Mouse (Mus musculus): Measurements from ENCODE around the gene Apba2. TPM values are rescaled to one million over a fixed set of nuclear protein-coding genes. Genes with fewer than 3 reads are reported as not detected.

Gene Apba2
- polyA plus RNA-seq, 1 experiment from 2014 or later, result 1.1 TPM

GRCm38 (mm10) chr7:64566371-64567243 is 65.1 kb downstream of the Apba2 start:
- Histone ChIP-seq H3K4me2 (replicated peaks; ENCODE audit: low read depth, low read length) (no peak overlapping the region), H3K9ac (replicated peaks; ENCODE audit: low read depth) (no peak overlapping the region), H3K27ac (ENCODE audit: low read length) (no peak overlapping the region), H3K36me3 (ENCODE audit: insufficient read depth, low read length) (no peaks in the 10 kb centered on the region), H3K4me3 (ENCODE audit: low read depth, low read length) (no peak overlapping the region), H3K4me1 (ENCODE audit: insufficient read depth, low read depth, low read length) (no peaks in the 10 kb centered on the region), H3K9me3 (ENCODE audit: low read length) (no peaks in the 10 kb centered on the region), H3K27me3 (replicated peaks; ENCODE audit: insufficient read depth, low read length) (no peaks in the 10 kb centered on the region)
- no peak for DNase-seq (ENCODE audit: low spot score)
- no peak for ATAC-seq
- no peak for TF ChIP-seq EP300 (IDR thresholded peaks at IDR 0.05)
- no peak for TF ChIP-seq CTCF (IDR thresholded peaks at IDR 0.05)
- WGBS, result 78% methylated on average over 10 of the region's 10 CpGs

- Histone ChIP-seq H3K36me3 (ENCODE audit: insufficient read depth, low read length) (no peaks in the 10 kb centered on the region), H3K4me1 (ENCODE audit: insufficient read depth, low read depth, low read length) (no peaks in the 10 kb centered on the region), H3K9me3 (ENCODE audit: low read length) (no peaks in the 10 kb centered on the region), H3K4me2 (replicated peaks; ENCODE audit: low read depth, low read length) (no peak overlapping the region), H3K4me3 (ENCODE audit: low read depth, low read length) (no peak overlapping the region), H3K27ac (ENCODE audit: low read length) (no peak overlapping the region), H3K9ac (replicated peaks; ENCODE audit: low read depth) (no peak overlapping the region), H3K27me3 (replicated peaks; ENCODE audit: insufficient read depth, low read length) (no peaks in the 10 kb centered on the region)
- no peak for DNase-seq (ENCODE audit: low spot score)
- no peak for TF ChIP-seq EP300 (IDR thresholded peaks at IDR 0.05)
- 66% methylated on average over 4 of the region's 4 CpGs for WGBS
- no peak for ATAC-seq
Observed at GRCm38 (mm10) chr7:64568722-64569121, 67.2 kb downstream of the Apba2 start.

GRCm38 (mm10) chr7:64569676-64570075 is 68.2 kb downstream of the Apba2 start:
- Histone ChIP-seq H3K9me3 (ENCODE audit: low read length) (no peaks in the 10 kb centered on the region), H3K27me3 (replicated peaks; ENCODE audit: insufficient read depth, low read length) (no peaks in the 10 kb centered on the region), H3K36me3 (ENCODE audit: insufficient read depth, low read length) (no peaks in the 10 kb centered on the region), H3K4me2 (replicated peaks; ENCODE audit: low read depth, low read length) (no peak overlapping the region), H3K4me1 (ENCODE audit: insufficient read depth, low read depth, low read length) (no peaks in the 10 kb centered on the region), H3K9ac (replicated peaks; ENCODE audit: low read depth) (no peak overlapping the region), H3K27ac (ENCODE audit: low read length) (no peak overlapping the region), H3K4me3 (ENCODE audit: low read depth, low read length) (no peak overlapping the region)
- DNase-seq (ENCODE audit: low spot score) (peak; percentile 84), ATAC-seq (peak; percentile 82)
- TF ChIP-seq CTCF (IDR thresholded peaks at IDR 0.05), result no peak
- no peak for TF ChIP-seq EP300 (IDR thresholded peaks at IDR 0.05)
- 31% methylated on average over 7 of the region's 7 CpGs for WGBS

- no peak for DNase-seq (ENCODE audit: low spot score)
- Histone ChIP-seq H3K27ac (ENCODE audit: low read length) (no peak overlapping the region), H3K36me3 (ENCODE audit: insufficient read depth, low read length) (no peaks in the 10 kb centered on the region), H3K4me2 (replicated peaks; ENCODE audit: low read depth, low read length) (no peak overlapping the region), H3K4me3 (ENCODE audit: low read depth, low read length) (no peak overlapping the region), H3K4me1 (ENCODE audit: insufficient read depth, low read depth, low read length) (no peaks in the 10 kb centered on the region), H3K9me3 (ENCODE audit: low read length) (no peaks in the 10 kb centered on the region), H3K9ac (replicated peaks; ENCODE audit: low read depth) (no peak overlapping the region), H3K27me3 (replicated peaks; ENCODE audit: insufficient read depth, low read length) (no peaks in the 10 kb centered on the region)
- no peak for ATAC-seq
- WGBS, result 75% methylated on average over 4 of the region's 4 CpGs
- TF ChIP-seq CTCF (IDR thresholded peaks at IDR 0.05) (no peak), EP300 (IDR thresholded peaks at IDR 0.05) (no peak)
Observed at GRCm38 (mm10) chr7:64570914-64571313, 69.4 kb downstream of the Apba2 start.

- DNase-seq (ENCODE audit: low spot score) (no peak), ATAC-seq (no peak)
- no peak overlapping the region for H3K4me3 ChIP-seq (ENCODE audit: low read depth, low read length)
- no peaks in the 10 kb centered on the region for H3K9me3 ChIP-seq (ENCODE audit: low read length)
- no peaks in the 10 kb centered on the region for H3K36me3 ChIP-seq (ENCODE audit: insufficient read depth, low read length)
- H3K27me3 ChIP-seq (replicated peaks; ENCODE audit: insufficient read depth, low read length), result no peaks in the 10 kb centered on the region
- no peak overlapping the region for H3K27ac ChIP-seq (ENCODE audit: low read length)
- H3K9ac ChIP-seq (replicated peaks; ENCODE audit: low read depth), result no peak overlapping the region
- no peaks in the 10 kb centered on the region for H3K4me1 ChIP-seq (ENCODE audit: insufficient read depth, low read depth, low read length)
- 81% methylated on average over 16 of the region's 16 CpGs for WGBS
- H3K4me2 ChIP-seq (replicated peaks; ENCODE audit: low read depth, low read length), result no peak overlapping the region
- TF ChIP-seq EP300 (IDR thresholded peaks at IDR 0.05) (no peak), CTCF (IDR thresholded peaks at IDR 0.05) (no peak)
Observed at GRCm38 (mm10) chr7:64574144-64574543, 72.6 kb downstream of the Apba2 start.

- TF ChIP-seq EP300 (IDR thresholded peaks at IDR 0.05) (no peak), CTCF (IDR thresholded peaks at IDR 0.05) (no peak)
- Histone ChIP-seq H3K36me3 (ENCODE audit: insufficient read depth, low read length) (no peaks in the 10 kb centered on the region), H3K27me3 (replicated peaks; ENCODE audit: insufficient read depth, low read length) (no peaks in the 10 kb centered on the region), H3K27ac (ENCODE audit: low read length) (no peak overlapping the region), H3K9ac (replicated peaks; ENCODE audit: low read depth) (no peak overlapping the region), H3K9me3 (ENCODE audit: low read length) (no peaks in the 10 kb centered on the region), H3K4me1 (ENCODE audit: insufficient read depth, low read depth, low read length) (no peaks in the 10 kb centered on the region), H3K4me2 (replicated peaks; ENCODE audit: low read depth, low read length) (no peak overlapping the region), H3K4me3 (ENCODE audit: low read depth, low read length) (no peak overlapping the region)
- ATAC-seq (peak; percentile 84), DNase-seq (ENCODE audit: low spot score) (peak; percentile 78)
- WGBS, result 6% methylated on average over 1 of the region's 1 CpGs
Observed at GRCm38 (mm10) chr7:64576519-64576951, 75.0 kb downstream of the Apba2 start.
